Mouse (Mus musculus) ovary, adult 2 months (tissue): Measurements from ENCODE around the gene Gm5129. TPM values are rescaled to one million over a fixed set of nuclear protein-coding genes. Genes with fewer than 3 reads are reported as not detected.

Experiments used
- polyA plus RNA-seq: library from polyadenylated mRNA; depleted of rRNA; stranded (reverse); fragments of >200 nt; gene quantifications from 2 replicates; pipeline ENCODE4 v1.2.3, GENCODE M21; 2012; rRNA removed

Gene Gm5129
- not detected in 2 replicates for polyA plus RNA-seq

DNA sequence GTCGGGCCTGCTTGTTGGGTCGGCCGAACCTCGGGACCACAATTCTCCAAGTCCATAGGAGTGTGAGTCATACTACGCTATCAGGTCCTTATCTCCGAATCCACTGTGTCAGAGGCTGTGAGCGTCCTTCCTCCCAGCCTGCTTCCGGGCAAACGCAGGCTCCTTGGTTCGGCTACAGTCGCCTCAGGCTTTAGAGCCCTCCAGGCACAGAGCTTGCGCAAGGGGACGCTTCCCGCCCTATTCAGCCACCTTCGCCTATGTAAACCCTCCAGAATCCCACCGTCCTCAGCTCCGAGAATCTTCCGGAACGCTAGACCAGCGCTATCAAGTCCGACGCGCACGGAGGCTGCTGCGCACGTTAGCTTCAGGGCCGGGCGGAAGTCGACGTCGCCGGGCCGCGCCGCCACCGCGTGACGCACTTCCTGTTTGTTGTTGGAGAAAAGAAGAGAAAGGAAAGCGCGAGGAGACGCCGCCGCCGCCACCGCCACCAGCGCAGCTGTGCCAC is at the start of gene Gm5129, which contains the start of gene Dnajb6:
Gene Gm5129 (minus strand): TSS at position 380 of the 505 bp plus-strand sequence.
Gene Dnajb6 (plus strand): TSS at position 132 of the 505 bp plus-strand sequence.

Other genes starting within 250 kb of the Gm5129 start
- 12.2 and 13.2 TPM in 2 replicates for gene Ube3c, start 166.7 kb downstream of the Gm5129 start, polyA plus RNA-seq
- gene Dnajb6, start 248 bp downstream of the Gm5129 start, polyA plus RNA-seq: 28.3 and 49.4 TPM in 2 replicates